Mouse (Mus musculus) CD4-positive, CD25-positive, alpha-beta regulatory T cell, adult 4 months (primary cell): Measurements from ENCODE around the gene Zfp804b. TPM values are rescaled to one million over a fixed set of nuclear protein-coding genes. Genes with fewer than 3 reads are reported as not detected.

Source experiments
- polyA plus RNA-seq, 2 experiments: library from polyadenylated mRNA; unstranded; fragments of 100-300 nt; shearing (Covaris generic); gene quantifications; one replicate each; pipeline ENCODE4 v1.2.1; 2017

Gene Zfp804b
- polyA plus RNA-seq, 2 experiments from 2014 or later, result not detected

Other genes starting within 250 kb of the Zfp804b start
- gene Tex47, start 40.6 kb downstream of the Zfp804b start, polyA plus RNA-seq, result not detected